Mouse (Mus musculus): Measurements from ENCODE around the gene Dek. TPM values are rescaled to one million over a fixed set of nuclear protein-coding genes. Genes with fewer than 3 reads are reported as not detected.

Gene Dek
- polyA plus RNA-seq, 2 experiments: 126 to 232 TPM

GRCm38 (mm10) chr13:47112056-47112455 is 6.1 kb upstream of the Dek start:
- H3K36me3 ChIP-seq (ENCODE audit: control insufficient read depth, insufficient read depth, low read length): no peaks in the 10 kb centered on the region
- no peak overlapping the region for H3K9ac ChIP-seq (ENCODE audit: low read depth, low read length, severe bottlenecking)
- no peak for ATAC-seq (ENCODE audit: low FRiP score, low read depth)
- H3K4me3 ChIP-seq (replicated peaks; ENCODE audit: low read length): no peak overlapping the region
- H3K27ac ChIP-seq (replicated peaks; ENCODE audit: low read depth, low read length): no peak overlapping the region
- no peak overlapping the region for H3K4me2 ChIP-seq (replicated peaks; ENCODE audit: low read depth, low read length, severe bottlenecking)
- WGBS: 65% methylated on average over 3 of the region's 3 CpGs
- H3K9me3 ChIP-seq (ENCODE audit: control insufficient read depth, low read length): no peaks in the 10 kb centered on the region
- DNase-seq (ENCODE audit: low spot score): no peak
- H3K4me1 ChIP-seq (ENCODE audit: control insufficient read depth, insufficient read depth, low read length): peaks cover 2% of the 10 kb centered on the region
- no peak for TF ChIP-seq POLR2A (IDR thresholded peaks at IDR 0.05; ENCODE audit: borderline replicate concordance, extremely low read depth, insufficient read depth, insufficient read length)
- no peaks in the 10 kb centered on the region for H3K27me3 ChIP-seq (ENCODE audit: control insufficient read depth, insufficient read depth, low read length)

- 80% methylated on average over 3 of the region's 3 CpGs for WGBS
- DNase-seq (ENCODE audit: low spot score): no peak
- no peaks in the 10 kb centered on the region for H3K36me3 ChIP-seq (ENCODE audit: control insufficient read depth, insufficient read depth, low read length)
- TF ChIP-seq POLR2A (IDR thresholded peaks at IDR 0.05; ENCODE audit: borderline replicate concordance, extremely low read depth, insufficient read depth, insufficient read length): no peak
- no peak overlapping the region for H3K27ac ChIP-seq (replicated peaks; ENCODE audit: low read depth, low read length)
- H3K9me3 ChIP-seq (ENCODE audit: control insufficient read depth, low read length): no peaks in the 10 kb centered on the region
- H3K9ac ChIP-seq (ENCODE audit: low read depth, low read length, severe bottlenecking): no peak overlapping the region
- H3K27me3 ChIP-seq (ENCODE audit: control insufficient read depth, insufficient read depth, low read length): no peaks in the 10 kb centered on the region
- no peak for ATAC-seq (ENCODE audit: low FRiP score, low read depth)
- H3K4me3 ChIP-seq (replicated peaks; ENCODE audit: low read length): no peak overlapping the region
- H3K4me1 ChIP-seq (ENCODE audit: control insufficient read depth, insufficient read depth, low read length): peaks cover 5% of the 10 kb centered on the region
- H3K4me2 ChIP-seq (replicated peaks; ENCODE audit: low read depth, low read length, severe bottlenecking): no peak overlapping the region
Observed at GRCm38 (mm10) chr13:47111185-47111584, 5.2 kb upstream of the Dek start.

GRCm38 (mm10) chr13:47109239-47109638 is 3.2 kb upstream of the Dek start:
- no peak overlapping the region for H3K4me3 ChIP-seq (replicated peaks; ENCODE audit: low read length)
- H3K9ac ChIP-seq (ENCODE audit: low read depth, low read length, severe bottlenecking): no peak overlapping the region
- ATAC-seq (ENCODE audit: low FRiP score, low read depth) (no peak), DNase-seq (ENCODE audit: low spot score) (no peak)
- TF ChIP-seq POLR2A (IDR thresholded peaks at IDR 0.05; ENCODE audit: borderline replicate concordance, extremely low read depth, insufficient read depth, insufficient read length): no peak
- H3K4me2 ChIP-seq (replicated peaks; ENCODE audit: low read depth, low read length, severe bottlenecking): no peak overlapping the region
- H3K27ac ChIP-seq (replicated peaks; ENCODE audit: low read depth, low read length): no peak overlapping the region
- no peaks in the 10 kb centered on the region for H3K9me3 ChIP-seq (ENCODE audit: control insufficient read depth, low read length)
- WGBS: 69% methylated on average over 2 of the region's 2 CpGs
- H3K27me3 ChIP-seq (ENCODE audit: control insufficient read depth, insufficient read depth, low read length): no peaks in the 10 kb centered on the region
- no peaks in the 10 kb centered on the region for H3K36me3 ChIP-seq (ENCODE audit: control insufficient read depth, insufficient read depth, low read length)
- peaks cover 7% of the 10 kb centered on the region for H3K4me1 ChIP-seq (ENCODE audit: control insufficient read depth, insufficient read depth, low read length)

- no peaks in the 10 kb centered on the region for H3K9me3 ChIP-seq (ENCODE audit: control insufficient read depth, low read length)
- H3K27ac ChIP-seq (replicated peaks; ENCODE audit: low read depth, low read length): peak overlapping the region; percentile 100
- peaks cover 19% of the 10 kb centered on the region for H3K4me1 ChIP-seq (ENCODE audit: control insufficient read depth, insufficient read depth, low read length)
- peak overlapping the region; percentile 96 for H3K9ac ChIP-seq (ENCODE audit: low read depth, low read length, severe bottlenecking)
- no peak for DNase-seq (ENCODE audit: low spot score)
- TF ChIP-seq POLR2A (IDR thresholded peaks at IDR 0.05; ENCODE audit: borderline replicate concordance, extremely low read depth, insufficient read depth, insufficient read length): no peak
- H3K4me2 ChIP-seq (replicated peaks; ENCODE audit: low read depth, low read length, severe bottlenecking): peak overlapping the region; percentile 72
- H3K4me3 ChIP-seq (replicated peaks; ENCODE audit: low read length): peak overlapping the region; percentile 92
- no peaks in the 10 kb centered on the region for H3K27me3 ChIP-seq (ENCODE audit: control insufficient read depth, insufficient read depth, low read length)
- 0% methylated on average over 20 of the region's 20 CpGs for WGBS
- peaks cover 3% of the 10 kb centered on the region for H3K36me3 ChIP-seq (ENCODE audit: control insufficient read depth, insufficient read depth, low read length)
- ATAC-seq (ENCODE audit: low FRiP score, low read depth): no peak
Observed at GRCm38 (mm10) chr13:47106580-47106888, 533 bp upstream of the Dek start.

GRCm38 (mm10) chr13:47104856-47105541 is 1.0 kb downstream of the Dek start:
- peaks cover 19% of the 10 kb centered on the region for H3K4me1 ChIP-seq (ENCODE audit: control insufficient read depth, insufficient read depth, low read length)
- no peaks in the 10 kb centered on the region for H3K9me3 ChIP-seq (ENCODE audit: control insufficient read depth, low read length)
- ATAC-seq (ENCODE audit: low FRiP score, low read depth) (no peak), DNase-seq (ENCODE audit: low spot score) (no peak)
- H3K27me3 ChIP-seq (ENCODE audit: control insufficient read depth, insufficient read depth, low read length): no peaks in the 10 kb centered on the region
- peak overlapping the region; percentile 100 for H3K27ac ChIP-seq (replicated peaks; ENCODE audit: low read depth, low read length)
- H3K9ac ChIP-seq (ENCODE audit: low read depth, low read length, severe bottlenecking): peak overlapping the region; percentile 96
- peak overlapping the region; percentile 92 for H3K4me3 ChIP-seq (replicated peaks; ENCODE audit: low read length)
- H3K4me2 ChIP-seq (replicated peaks; ENCODE audit: low read depth, low read length, severe bottlenecking): peak overlapping the region; percentile 79
- peaks cover 16% of the 10 kb centered on the region for H3K36me3 ChIP-seq (ENCODE audit: control insufficient read depth, insufficient read depth, low read length)
- under 1% methylated on average over 25 of the region's 25 CpGs for WGBS
- no peak for TF ChIP-seq POLR2A (IDR thresholded peaks at IDR 0.05; ENCODE audit: borderline replicate concordance, extremely low read depth, insufficient read depth, insufficient read length)
